Mouse (Mus musculus): ENCODE measurements around the gene Scpep1.

Scpep1 gene

DNA sequence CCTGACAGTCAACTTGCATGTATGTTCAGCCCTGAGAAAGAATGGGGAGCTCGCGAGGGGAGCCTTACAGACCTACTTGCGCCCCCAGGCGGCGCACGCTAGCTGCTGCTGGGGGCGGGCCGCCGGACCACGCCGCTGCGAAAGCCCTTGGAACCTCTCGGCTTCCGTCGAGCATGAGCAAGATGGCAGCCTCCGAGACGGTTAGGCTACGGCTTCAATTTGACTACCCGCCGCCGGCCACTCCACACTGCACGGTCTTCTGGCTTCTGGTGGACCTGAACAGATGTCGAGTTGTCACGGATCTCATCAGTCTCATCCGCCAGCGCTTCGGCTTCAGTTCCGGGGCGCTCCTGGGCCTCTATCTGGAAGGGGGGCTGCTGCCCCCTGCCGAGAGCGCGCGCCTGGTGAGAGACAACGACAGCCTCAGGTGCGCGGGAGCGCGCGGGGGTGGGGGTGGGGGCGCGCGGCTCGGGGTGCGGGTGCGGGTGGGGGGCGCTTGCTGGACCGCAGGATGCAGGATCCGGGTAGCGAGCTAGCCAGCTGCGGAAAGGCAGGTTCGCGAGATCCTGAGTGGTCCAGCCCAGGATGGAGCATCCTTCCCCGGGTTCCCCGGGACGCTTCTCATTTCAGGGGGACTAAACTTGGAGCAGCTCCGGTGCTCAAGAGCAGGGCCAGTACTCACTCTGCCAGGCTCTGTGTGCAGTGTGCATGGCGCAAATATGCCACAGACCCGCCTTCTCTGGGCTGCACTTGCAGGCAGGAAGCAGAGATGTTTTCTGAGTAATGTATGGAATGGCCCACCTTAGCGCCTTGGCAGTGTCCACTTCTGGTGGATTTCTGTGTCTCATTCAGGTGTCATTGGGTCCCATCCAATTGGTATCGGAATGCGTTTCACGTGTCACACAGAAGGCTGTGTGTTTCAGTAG is 18.8 kb upstream of the Scpep1 start:
- peak; percentile 90 to 94 for DNase-seq (ENCODE audit: low spot score in 2 of 2)

DNA sequence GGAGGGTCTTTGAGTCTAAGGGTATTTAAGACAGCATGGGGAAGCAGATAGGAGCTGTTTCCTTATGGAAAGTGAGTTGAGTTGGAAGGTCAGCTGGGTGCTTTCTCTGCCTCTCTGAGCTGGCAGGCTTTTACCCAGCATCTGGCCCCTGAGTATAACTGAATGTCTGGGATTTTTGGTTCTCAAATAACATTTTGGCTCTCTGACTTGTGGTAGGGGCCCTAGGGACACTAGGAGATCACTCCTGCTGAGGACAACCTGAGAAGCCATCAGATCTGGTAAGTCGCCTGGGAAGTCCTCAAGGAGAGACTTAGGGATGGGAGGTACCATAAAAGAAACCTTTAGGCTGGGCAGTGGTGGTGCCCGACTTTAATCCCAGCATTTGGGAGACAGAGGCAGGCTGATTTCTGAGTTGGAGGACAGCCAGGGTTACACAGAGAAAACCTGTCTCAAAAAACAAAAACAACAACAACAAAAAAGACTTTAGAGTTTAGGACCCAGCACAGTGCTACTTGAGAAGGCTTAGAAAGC is 15.0 kb upstream of the Scpep1 start, which contains the start of gene Coil:
Gene Coil, plus strand, starts transcription at position 51 of the 531 bp plus-strand sequence.
- peak in 1 of 2 experiments; percentile 19 for DNase-seq (ENCODE audit: low spot score in 2 of 2)

DNA sequence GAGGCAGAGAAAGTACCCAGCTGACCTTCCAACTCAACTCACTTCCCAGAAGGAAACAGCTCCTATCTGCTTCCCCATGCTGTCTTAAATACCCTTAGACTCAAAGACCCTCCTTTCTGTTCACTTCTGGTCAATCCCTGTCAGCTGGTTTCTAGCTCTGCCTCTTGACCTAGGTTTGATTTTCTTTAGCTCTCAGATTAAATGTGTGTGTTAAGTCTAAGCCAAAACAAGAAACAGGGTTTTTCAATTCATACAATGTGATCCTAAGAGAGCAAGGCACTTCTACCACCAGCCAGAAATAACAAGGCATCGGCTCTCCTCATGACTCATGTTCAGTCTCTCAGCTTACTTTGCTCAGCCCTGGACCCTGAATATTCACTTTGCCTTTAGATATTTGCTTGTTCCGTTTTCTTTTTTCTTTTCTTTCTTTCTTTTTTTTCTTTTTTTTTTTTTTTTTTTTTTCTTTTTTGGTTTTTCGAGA is 11.7 kb upstream of the Scpep1 start, which contains the start of gene Elobl:
Gene Elobl, minus strand, starts transcription at position 51 of the 481 bp plus-strand sequence.
- no peak for DNase-seq (ENCODE audit: low spot score in 2 of 2)

DNA sequence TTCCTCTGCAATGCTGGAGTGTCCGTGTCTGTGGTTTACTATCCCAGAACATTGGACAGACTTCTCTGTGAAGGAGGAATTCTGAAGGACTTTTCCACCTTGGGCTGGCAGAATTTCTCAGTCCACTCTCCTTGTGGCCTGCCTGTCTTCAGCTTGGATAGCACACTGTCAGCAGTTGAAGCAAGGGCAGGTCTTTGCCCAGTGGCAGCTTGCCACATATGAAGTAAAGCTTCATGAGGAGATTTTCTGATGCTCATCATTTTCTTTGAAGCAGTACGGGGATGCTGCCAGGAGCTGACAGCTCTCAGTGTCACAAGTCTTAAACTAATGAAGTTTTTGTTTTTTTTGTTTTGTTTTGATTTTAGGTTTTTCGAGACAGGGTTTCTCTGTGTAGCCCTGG is 3.6 kb upstream of the Scpep1 start:
- no peak for DNase-seq (ENCODE audit: low spot score in 2 of 2)

DNA sequence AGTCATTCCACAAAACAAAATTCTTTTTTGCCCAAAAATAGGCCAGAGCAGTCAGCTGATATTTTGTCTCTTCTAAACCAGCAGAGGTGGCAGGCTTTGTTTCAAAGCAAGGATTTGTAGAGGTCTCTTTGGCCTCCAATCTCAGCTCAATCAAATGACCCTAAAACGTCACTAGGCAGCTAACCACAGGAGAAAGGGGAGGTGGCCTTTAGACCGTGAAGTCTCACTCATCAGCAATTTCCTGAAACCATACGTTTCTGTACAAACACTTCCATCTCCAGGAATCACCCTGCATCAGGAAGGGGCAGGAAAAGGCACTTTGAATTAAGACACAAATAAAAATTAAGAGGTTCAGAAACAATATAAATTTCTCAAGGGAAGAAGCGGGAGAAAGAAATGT is 462 bp downstream of the Scpep1 start:
- no peak for DNase-seq (ENCODE audit: low spot score in 2 of 2)

DNA sequence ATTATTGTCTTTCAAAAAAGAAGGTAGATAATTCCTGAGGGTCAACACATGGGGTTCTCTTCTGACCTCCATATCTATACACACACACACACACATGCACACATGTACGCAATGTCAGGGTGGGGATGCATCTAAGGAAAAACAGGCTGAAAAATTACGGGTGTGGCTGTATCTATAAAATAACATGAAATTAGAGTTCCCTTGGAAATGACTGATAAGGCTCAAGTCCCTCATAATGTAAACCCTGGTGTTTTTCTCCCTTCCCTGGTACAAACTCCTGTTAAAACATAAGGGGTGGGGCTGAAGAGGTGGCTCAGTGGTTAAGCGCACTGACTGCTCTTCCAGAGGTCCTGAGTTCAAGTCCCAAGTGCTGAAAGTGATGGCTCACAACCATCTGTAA is 1.7 kb downstream of the Scpep1 start:
- no peak for DNase-seq (ENCODE audit: low spot score in 2 of 2)

DNA sequence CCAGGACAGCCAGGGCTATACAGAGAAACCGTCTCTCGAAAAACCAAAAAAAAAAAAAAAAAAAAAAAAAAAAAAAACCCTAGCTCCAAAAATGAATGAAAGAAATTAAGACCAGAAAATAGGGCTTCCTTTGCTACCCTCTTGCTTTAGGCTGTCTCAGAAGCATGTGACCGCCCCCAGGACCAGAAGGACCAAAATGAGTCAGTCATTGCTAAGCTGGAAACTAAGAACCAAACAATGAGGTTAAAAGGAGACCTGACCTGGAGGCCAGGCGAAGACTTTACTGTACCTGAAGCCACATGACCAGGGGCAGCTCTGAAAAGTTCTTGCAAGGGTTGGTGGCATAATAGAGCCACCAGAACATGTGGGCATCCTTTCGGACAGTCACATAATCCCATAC is 3.1 kb downstream of the Scpep1 start:
- DNase-seq (ENCODE audit: low spot score in 2 of 2): no peak

DNA sequence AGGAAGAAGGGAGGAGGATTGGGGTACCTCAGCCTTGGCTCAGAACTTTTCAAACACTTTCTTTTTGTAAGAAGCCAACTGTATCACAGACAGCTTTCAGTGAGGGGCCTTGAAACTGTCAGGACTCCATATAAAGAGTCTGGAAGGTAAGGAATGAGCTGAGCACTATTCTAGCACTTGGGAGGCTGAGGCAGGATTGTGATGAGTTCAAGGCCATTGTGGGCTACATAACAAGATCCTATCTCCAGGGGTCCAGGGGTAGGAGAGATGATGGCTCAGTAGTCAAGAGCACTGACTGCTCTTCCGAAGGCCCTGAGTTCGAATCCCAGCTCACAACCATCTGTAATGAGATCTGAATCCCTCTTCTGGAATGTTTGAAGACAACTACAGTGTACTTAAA is 3.7 kb downstream of the Scpep1 start:
- no peak for DNase-seq (ENCODE audit: low spot score in 2 of 2)

DNA sequence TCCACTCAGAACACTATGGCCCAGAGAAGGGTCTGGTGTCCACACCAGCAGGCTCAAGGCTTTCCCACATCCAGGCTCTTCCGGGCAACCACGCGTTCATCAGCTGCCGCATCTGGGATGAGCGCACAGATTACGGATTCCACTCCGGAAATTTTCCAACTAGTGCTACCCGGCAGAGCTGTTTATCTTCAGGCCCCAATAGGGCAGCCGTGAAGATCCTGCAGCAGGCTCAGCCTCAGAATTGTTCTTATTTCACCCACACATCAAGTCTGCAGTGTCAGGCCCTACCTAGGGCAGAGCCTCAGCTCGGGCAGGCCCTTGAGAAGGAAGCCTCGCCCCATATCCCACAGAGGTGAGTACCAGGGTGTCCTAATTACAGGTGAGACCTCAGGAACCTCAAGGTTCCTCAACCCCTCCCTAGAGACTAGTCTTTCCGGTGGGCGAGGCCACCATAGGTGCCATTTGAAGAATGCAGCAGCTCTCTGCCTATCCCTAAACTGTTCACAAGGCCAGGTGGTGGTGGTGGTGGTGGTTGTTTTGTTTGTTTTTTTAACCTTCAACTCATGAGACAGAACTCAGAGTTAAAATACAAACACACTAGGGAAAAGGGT is 4.5 kb downstream of the Scpep1 start:
- DNase-seq (ENCODE audit: low spot score in 2 of 2): no peak

DNA sequence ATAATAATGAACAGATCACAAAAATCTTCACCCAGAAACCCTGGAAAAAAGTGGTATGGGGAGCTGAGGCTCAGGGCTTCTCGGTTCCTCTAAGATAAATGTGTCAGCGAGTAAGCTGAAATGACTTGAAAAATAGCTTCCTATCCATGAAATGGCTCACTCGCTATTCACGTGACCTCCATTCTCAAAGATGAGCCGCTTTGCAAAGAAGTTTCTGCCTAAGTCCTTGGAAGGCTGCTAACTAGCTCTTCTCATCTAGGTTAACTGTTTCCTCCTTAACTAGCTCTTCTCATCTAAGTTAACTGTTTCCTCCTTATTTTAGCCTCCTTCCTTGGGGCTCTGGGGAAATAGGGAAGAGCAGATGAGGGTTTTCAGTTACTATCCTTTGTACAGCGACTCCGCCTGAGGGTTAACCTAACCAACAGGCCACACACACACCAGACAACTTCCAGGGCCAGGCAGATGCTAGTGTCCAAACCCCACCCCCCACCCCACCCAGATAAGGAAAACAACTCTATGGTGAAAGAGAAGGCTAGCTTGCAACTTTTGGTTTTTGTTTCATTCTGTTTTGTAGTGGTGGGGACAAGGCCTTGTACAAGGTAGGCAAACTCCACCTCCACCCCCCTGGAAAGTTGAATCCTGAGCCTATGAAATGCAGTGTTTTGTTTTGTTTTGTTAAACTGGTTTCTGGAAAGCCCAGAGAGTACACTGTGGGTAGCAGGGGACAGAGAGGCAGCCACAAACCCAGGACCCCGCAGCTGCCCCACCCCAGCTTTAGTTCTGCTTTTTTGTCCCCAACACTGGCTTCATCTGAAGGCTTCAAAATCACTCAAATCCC is 5.2 kb downstream of the Scpep1 start:
- DNase-seq (ENCODE audit: low spot score in 2 of 2): no peak

DNA sequence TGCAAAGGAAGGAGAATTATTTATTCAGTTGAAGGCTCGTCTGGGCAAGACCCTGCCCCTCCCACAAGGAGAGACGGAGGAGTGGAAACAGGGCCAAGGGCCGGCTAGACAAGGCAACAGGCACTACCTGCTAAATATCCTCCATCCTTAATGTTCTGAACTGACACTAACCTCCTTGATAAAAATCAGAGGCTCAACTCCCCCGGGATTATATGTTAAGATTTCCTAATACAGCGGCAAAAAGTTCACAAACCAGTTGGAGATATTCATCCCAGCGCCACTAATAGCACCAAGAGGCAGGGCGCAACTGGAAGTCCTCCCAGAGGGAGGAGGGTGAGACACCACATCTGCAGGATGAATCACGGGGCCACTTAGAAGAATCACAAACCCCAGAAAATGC is 6.4 kb downstream of the Scpep1 start:
- no peak for DNase-seq (ENCODE audit: low spot score in 2 of 2)

DNA sequence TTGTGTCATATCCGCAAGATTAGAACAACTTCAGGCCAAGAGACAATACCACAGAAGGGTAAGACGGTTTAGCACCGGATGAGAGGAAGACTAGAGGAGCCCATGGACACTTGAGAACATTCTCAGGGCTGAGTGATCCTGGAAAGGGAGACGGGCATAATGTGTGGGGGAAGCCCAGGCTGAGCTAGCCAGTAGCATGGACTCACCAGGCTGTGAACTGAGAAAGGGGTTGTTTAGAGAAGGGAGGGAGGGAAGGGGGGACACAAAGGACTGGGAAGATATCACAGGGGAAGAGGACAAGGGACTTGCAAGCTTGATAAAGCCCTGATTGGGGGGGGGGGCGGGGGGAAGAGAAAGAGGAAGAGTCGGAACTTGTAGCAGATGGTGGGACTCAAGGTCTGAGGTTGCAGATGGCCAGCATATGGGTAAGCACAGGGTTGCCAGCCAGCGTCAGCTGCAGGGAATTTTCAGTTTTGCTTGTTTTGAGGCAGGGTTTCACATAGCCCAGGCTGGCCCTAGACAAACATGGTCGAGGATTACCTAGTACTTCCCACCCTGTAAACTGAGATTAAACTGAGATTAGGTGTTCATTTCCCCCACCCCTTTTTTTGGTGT is 9.2 kb downstream of the Scpep1 start:
- DNase-seq (ENCODE audit: low spot score in 2 of 2): no peak

DNA sequence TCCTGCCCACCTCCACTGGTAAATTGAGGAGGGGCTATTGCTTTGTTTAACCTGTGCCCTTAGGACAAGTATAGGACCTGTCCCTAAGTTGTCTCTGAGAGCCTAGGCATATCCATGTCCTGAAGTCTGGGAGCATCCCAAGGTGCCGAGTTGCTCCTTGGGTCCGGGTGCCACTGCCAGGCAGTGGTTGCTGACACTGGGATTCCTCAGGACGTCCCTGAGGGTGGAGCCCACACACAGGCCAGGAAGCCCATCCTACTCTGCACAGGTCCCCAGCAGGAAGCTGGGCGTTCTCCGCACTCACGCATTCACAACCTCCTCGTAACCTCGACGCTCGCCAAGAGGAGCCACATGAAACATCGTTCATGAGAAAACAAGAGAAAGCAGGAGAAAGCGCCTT is 13.8 kb downstream of the Scpep1 start:
- no peak for DNase-seq (ENCODE audit: low spot score in 2 of 2)

DNA sequence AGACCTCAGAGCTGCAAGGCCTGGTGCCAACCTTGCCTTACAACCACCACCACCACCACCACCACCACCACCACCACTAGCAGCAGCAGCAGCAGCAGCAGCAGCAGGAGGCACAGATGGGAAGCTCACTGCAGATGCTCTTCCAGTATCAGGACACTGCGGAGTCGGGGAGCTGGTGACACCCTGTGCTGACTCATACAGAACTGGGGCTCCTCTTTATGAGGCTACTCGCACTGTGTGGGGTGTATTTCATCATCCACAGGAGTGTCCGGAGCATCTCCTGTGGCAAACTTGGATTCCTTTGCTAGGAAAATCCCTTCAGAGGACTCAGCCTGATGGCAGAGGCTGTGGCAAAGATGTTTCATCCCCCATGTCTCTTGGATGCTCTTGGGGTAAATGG is 15.6 kb downstream of the Scpep1 start:
- no peak for DNase-seq (ENCODE audit: low spot score in 2 of 2)

DNA sequence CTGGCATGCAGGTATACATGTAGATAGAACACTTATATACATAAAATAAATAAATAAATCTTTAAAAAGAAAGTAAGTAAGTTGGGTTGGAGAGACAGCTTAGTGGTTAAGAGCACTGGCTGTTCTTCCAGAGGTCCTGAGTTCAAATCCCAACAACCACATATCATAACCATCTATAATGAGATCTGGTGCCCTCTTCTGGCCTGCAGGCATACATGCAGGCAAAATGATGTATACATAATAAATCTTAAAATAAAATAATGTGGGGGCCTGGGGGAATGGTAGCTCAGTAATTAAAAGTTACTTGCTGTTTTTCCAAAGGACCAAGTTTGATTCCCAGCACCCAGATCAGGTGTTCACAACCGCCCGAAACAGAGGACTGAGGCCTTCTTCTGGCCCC is 16.5 kb downstream of the Scpep1 start:
- no peak for DNase-seq (ENCODE audit: low spot score in 2 of 2)

DNA sequence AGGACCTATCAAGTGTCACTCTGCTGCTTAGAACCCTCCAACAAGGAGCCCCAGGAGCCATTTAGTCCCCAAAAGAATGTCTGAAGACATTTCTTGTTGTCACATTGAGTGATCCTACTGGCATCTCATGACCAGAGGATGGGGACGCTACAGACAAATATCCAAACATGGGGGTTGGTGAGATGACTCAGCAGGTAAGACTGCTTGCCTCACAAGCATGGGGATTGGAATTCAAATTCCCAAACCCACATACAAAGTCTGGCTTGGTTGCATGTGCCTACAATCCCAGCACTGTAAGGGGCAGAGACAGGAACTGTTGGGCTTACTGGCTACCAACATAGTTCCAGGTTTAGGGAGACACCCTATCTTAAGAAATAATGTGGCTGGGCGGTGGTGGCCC is 17.4 kb downstream of the Scpep1 start:
- no peak for DNase-seq (ENCODE audit: low spot score in 2 of 2)

DNA sequence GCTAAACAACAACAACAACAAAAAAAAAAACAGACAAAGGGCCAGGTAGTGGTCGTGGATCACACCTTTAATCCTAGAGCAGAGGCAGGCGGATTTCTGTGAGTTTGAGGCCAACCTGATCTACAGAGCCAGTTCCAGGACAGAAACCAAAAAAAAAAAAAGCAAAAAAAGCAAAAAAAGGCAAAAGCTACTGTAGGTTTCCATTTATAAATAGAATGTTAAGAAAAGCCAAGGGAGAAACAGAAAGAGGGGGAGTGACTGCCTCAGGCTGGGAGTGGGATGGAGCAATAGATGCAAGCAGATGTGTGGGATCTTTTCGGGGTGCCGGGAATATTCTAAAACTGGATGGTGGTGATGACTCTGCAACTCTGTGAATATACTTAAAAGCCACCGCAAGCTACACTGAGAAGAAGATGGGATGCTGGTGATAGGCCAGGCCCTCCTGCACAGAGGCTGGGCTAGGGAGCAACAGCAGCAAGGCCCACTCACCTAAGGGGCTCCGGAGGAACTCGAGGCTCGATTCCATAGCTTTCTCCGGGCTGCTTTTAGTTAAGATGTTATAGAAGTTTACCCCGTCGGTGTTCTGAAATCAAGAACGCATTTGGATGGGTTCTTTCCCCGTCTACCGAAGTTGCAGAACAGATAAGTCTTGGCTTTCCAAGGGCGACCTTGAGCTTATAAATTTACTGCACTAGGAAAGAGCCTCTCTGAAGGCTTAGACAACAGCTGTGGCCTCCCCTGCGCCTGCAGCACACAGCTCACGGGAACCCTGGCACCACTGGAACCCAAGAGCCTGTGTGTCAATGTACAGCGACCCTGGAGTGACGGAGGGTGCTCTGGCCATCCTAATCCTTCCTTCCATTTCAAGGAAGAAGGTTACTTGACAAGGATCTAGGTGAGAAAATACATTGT is 20.9 kb downstream of the Scpep1 start:
- DNase-seq (ENCODE audit: low spot score in 2 of 2): peak; percentile 19 to 39

DNA sequence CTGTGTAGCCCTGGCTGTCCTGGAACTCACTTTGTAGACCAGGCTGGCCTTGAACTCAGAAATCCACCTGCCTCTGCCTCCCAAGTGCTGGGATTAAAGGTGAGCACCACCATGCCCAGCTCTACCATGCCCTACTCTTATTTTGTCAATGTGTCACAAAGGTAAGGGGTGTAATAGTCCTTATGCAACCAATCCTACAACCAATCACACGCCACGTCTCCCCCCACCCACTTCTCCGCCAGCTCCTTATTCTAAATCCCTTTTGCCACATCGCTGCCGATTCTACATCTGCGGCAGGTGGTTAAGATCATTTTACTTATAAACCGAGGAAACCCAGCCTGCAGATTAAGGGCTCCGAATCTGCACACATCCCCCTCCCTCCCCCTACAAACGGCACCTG is 22.2 kb downstream of the Scpep1 start:
- DNase-seq (ENCODE audit: low spot score in 2 of 2): no peak

DNA sequence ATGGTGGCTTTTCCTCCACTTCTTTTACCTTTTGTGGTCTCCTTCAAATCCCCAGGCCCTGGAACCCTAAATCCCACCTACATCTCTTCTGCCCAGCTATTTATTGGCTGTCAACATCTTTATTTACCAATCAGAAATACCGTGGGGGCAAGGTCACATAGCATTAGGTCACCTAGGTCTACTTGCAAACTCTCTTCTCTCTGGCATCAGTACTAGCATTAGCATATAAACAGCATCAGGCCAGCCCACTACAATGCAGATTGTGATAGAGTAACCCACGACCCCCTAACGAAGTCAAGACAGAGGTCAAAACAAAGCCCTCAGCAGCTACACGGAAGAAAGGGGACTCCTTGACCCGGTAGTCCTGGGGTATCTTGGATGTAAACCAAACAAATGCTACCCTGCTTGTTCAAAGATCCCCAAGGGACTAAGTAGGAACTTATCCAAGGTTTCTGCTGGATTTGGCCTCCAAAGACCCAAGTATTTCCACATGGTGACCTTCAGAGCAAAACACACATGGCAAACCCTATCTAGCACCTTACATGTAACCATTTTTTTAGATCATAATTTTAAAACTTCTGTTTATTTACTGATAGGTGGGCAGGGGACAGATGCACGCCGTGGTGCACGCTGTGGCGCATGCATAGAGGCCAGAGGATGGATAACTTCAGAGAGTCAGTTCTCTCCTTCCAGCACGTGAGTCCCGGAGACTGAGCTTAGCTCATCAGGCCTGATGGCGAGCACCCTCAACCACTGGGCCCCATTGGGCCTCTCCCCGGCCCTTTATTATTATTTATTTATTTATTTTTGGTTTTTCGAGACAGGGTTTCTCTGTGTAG is 23.4 kb downstream of the Scpep1 start:
- no peak for DNase-seq (ENCODE audit: low spot score in 2 of 2)
